Mouse (Mus musculus) effector memory CD4-positive, alpha-beta T cell, adult 5 months (primary cell): ENCODE measurements around the gene Creb1. TPM values are rescaled to one million over a fixed set of nuclear protein-coding genes. Genes with fewer than 3 reads are reported as not detected.

Experiments
- polyA plus RNA-seq: library from polyadenylated mRNA; unstranded; fragments of 100-300 nt; shearing (Covaris generic); gene quantifications from one replicate; pipeline ENCODE4 v1.2.1, GENCODE M21; 2017

The Creb1 gene
- polyA plus RNA-seq, result 78.8 TPM

DNA sequence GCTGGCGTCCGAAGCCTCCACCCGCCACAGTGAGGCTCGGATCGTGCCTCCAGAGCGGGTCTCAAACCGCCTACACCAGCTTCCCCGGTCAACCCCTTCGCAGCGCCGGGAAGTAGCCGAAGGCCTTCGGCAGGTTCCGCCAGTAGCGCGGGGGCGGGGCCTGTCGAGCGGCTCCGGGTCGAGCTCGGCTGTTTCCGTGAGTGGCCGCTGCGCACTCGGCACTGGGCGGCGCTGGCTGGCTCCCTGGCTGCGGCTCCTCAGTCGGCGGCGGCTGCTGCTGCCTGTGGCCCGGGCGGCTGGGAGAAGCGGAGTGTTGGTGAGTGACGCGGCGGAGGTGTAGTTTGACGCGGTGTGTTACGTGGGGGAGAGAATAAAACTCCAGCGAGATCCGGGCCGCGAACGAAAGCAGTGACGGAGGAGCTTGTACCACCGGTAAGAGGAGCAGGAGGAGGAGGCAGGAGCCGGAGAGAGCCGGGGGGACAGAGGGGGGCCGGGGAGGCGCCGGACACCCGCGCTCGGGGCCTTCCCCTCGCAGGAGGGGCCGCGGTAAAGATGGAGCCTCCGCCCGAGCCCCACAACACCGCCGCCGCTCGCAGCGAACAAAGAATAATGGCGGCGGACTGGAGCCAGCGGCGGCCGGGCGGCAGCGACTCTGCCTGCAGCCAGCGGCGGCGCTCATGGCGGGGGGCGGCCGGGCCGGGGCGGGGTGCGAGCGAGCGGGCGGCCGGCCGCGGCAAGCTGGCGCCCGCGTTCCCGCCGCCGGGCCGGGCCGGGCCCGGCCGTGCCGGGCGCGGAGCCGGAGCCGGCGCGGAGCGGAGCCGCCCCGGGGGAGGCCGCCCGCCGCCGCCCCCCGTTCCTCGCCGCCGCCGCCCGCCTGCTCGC, at the start of gene Creb1:
TSS of gene Creb1 (plus strand) at position 57 of the 882 bp plus-strand sequence.

DNA sequence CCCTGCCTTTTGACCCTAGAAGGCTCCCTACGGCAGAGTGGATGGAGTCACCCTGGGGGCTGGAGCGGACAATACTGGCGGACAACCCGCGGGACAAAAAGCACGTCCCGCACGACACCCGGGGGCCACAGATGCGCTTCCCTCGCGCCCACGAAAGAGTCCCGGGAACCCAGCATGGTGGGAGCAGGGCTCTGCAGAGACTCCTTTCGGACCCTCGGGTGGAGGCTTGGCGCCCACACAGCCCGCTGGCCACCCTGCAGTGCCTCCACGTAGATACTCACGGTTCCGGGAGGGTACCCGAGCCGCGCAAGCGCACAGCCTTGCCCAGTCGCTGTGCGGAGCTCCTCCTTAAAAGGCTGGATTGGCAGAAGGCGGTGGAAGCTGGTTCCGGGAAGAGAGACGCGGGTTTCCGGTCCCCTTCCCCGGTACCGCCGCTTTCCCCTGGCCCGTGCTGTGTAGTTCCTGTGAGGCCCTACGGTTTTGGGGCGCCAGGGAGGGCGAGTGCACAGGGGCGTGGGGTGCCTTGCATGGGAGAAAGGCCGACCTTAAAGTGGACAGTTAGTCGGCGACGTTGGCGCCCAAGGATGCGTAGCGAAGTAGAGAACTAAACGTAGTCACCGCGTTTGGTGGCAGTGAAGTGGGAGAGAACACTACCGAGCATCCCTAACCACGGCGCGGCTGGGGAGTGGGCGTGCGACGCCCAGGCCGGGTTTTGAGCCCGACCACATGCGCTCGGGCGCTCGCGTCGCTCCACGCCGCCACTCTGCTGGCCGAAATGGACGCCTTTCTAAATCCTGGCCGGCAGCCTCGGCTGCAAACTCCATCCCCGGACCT, 84.7 kb downstream of the Creb1 start, which contains the start of gene Mettl21a:
TSS of gene Mettl21a (minus strand) at position 362 of the 834 bp plus-strand sequence.

Other genes with a start within 250 kb of the Creb1 start
- gene Mettl21a, start 84.6 kb downstream of the Creb1 start, polyA plus RNA-seq, result 9.8 TPM
- gene Ccnyl1, start 157.8 kb downstream of the Creb1 start, polyA plus RNA-seq, result 23.8 TPM
- 6.2 TPM for gene Fzd5, start 205.1 kb downstream of the Creb1 start, polyA plus RNA-seq